Mouse (Mus musculus) frontal cortex, adult 2 months (tissue): ENCODE results near the gene Rps27l. TPM values are rescaled to one million over a fixed set of nuclear protein-coding genes. Genes with fewer than 3 reads are reported as not detected.

Experiments used
- DNase-seq, 2 experiments: peaks; one replicate each; pipeline ENCODE4 v3.0.0; 2022; ENCODE audit warnings: low spot score in 1 of 2; ENCODE audit errors: extremely low spot score in 1 of 2
- polyA plus RNA-seq: library from polyadenylated mRNA; depleted of rRNA; stranded (reverse); fragments of >200 nt; gene quantifications from 2 replicates; pipeline ENCODE4 v1.2.3, GENCODE M21; 2012

The Rps27l gene
- polyA plus RNA-seq, 1 experiment: 58.6 TPM

DNA sequence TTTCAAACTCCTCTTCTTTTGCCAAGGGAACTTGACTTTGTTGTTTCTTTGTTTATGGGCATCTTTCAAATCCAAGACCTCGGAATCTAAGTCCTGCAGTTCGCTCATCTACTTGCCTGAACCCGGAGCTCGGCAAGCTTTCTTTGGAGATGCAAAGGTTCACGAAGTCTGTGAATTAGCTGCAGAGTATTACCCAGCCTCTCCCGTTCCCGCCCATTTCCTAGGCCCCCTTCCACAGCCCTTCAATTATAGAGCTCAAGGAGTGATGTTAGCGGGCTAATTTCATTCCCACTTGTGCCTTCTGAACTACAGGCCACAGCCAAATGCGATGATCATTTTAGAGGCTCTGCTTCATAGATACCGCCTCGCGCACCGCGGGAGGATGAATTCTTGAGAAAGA, 25.9 kb upstream of the Rps27l start:
- DNase-seq: no peak

DNA sequence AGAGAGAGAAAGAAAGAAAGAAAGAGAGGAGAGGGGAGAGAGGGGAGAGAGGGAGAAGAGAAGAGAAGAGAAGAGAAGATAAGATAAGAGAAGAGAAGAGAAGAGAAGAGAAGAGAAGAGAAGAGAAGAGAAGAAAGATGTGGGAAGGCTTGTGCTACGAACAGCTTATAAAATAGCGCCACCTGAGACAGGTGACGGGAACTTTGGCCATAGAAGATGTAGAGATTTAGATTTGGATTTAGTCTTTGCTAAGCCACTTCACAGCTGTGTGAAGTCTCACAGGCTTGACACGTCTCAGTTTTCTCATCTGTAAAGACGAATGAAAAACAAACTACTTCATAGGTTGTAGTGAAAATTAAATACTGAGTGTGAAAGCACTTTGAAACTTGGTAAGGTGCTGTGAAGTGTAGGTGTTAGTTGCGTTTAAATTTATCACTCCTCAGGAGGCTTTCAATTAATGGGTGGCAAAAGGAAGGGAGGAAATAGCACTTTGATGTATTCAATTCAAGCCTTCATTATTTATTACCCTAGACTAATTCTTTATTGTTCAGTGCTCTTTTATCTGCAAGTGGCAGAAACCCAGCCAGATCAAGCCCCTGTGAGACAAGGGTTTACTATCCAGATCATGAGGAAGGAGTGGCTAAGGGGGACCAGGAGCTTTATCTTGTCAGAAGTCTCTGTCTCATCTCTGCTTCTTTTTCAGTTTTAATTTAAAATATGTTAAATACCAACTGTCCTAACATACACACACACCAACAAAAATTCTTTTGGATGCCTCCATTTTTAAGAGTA, 25.2 kb upstream of the Rps27l start:
- DNase-seq: no peak

DNA sequence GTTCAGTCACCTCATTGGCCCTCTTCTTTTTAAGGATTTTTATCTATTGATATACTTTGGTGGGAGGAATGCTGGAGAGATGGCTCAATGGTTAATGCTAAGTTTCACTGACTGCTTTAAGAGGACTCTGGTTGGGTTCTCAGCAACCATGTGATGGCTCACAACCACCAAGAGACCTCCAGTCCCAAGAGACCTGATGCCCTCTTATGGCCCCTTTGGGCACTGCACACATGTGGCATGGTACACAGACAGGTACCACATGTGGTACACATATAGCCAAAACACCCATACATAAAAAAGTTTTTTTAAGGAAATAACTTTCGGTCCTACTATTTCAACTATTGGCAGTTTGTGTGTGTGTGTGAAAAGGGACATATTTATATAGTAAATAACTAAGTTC, 23.8 kb upstream of the Rps27l start:
- no peak for DNase-seq

DNA sequence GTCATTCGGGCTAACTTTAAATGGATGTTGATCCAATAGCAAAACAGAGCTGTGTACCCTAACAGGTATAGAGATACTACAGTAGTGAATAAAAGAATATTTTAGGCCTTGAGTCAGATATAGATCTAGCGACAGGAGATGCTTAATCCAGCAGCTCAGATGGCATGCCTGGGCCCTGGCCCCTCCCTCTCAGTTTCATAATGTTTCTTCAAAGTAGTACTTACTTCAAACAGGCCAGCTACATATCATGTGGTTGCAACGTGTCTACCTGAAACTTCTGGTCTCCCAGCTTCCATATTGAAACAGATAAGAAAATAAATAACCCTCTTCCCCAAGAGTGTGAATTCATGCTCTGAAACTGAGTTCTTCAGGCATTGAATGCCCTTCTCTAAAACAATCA, 20.0 kb upstream of the Rps27l start:
- no peak for DNase-seq

DNA sequence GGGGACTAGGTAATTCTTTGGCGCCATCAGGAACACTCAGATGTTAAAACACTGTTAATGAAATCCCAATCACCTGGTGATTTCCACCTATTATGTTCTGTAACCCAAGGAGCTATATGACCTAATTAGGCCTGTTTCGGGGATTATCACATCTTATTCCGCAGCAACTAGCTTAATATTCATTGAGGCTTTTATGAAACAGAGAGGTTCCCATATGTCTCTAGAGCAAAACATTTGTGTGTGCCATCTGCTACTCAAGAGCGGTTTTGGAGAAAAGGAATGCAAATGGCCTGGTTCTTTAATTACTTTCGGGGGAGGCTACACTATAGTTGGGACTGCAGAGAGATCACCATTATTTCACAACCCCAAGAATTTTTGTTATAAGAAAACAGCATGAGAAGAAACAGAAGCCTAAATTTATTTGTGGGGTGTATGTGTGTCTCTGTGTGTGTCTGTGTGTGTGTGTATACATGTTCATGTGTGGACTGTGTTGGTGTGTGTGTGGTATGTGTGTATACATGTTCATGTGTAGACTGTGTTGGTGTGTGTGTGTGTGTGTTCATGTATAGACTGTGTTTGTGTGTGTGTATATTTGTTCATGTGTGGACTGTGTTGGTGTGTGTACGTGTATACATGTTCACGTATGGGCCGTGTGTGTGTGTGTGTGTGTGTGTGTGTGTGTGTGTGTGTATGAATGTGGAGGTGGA, 18.0 kb upstream of the Rps27l start:
- DNase-seq: peak in 1 of 2 experiments; percentile 50

DNA sequence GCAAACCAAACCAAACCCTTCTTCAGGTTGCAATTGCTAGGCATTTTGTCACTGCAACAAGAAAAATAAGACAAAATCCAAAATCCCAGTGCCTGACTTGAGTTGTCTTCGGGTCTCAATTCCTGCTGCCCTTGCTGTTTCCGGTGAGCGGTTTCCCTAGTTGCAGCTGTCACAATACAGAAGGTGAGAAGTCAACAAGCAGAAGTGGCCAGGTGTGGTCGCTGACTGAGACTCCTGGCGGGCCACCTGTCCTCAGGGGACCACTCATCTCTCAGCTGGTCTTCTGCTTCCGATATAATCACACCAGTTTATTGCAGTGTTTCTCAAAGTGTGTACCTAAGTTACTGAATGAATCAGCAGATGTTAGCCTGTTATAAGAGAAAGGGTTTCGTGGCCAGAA, 15.5 kb upstream of the Rps27l start:
- DNase-seq: no peak

DNA sequence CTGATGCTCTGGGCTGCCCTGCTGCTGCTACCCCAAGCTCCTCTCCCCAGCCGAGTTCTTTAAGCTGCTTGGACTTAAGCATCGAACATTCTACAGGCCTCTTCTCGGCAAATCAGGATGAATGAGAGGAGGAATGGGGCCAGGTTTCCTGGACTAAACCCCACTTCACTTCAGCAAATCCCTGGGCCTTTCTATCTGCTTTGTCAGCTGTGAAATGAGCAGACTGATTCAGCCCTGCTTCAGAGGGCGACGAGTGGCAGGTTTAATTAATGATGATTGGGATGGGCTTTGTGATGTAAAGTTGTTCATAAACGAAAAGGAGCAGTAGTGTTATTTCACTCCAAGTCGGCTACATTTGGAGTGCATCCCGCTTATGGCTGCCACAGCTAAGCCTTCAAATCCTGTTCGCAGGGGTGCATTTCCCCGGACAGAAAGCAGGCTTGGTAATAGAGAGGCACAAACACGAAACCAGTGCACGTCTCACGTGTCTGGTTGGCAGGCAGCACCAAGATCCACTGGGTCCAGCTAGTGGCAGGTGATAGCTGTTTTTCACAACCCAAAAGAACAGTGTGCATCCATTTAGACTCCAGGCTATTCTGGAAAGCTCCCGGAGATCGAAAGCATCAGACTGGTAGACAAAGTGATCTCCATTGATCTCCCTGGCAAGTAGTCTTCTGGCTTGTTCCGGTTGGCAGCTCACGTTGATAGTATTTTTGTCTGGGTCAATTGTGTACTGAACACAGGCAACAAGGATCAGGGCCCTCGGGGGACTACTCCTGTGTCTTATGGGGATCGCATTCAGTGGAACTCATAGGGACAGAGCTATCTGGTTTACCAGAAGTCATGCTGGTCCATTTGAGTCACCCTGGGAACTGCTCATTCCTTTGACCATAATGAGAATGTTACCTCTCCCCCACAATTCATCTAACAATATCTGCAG, 11.7 kb upstream of the Rps27l start:
- DNase-seq: no peak

DNA sequence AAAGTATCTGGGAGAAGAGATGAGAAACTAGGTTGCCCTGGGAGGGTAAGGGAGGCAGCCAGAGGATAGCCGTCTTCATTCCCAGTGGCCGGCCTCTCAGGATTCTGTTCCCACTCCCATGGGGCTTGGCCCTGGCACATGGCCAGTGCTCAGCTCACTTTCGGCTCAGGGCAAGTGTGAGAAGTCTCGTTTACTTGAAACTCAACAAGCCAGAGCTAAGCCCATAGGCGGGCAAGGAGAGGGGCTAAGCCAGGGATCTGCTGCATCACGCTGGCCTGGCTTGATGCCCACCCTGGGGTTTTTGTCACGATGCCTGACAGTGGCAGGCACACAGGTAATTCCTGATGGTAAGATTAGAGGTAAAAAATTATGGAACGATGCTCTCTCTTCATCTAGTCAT, 8.4 kb upstream of the Rps27l start:
- DNase-seq: no peak

DNA sequence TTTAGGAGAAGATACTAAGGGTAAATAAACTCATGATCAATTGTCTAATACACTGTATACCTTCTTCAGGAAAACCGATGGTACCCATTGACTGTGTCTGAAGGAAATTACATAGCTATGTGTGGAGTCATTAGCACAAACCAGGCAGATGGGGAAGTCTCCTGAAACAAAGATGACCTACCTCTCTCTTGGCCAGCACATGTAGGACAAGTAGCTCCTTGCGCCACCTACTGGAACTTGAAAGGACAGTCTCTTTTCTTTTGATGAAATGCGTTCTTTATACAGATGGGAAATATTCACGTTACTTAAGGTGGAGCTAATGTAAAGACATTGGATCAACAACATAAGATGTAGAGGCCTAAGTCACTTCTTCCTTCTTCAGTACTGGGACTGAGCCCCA, 7.0 kb upstream of the Rps27l start:
- peak in 1 of 2 experiments; percentile 78 for DNase-seq

DNA sequence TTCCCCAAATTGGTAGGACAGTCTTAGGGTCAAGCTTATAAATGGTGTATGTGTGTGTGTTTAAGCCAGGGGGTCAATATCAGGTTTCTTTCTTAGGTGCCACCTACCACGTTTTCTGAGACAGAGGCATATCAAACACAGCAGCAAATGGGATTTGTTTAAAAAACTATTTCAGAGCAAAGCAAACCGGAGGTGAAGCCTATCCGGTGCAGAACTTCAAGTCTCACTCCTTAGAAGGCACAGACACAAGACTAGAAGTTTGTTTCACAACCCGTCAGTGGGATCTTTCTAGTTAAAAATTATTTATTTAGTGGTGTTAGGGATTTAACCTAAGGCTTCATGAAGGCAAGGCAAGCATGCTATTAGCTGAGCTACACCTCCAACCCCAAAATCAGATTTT, 725 bp upstream of the Rps27l start:
- no peak for DNase-seq

DNA sequence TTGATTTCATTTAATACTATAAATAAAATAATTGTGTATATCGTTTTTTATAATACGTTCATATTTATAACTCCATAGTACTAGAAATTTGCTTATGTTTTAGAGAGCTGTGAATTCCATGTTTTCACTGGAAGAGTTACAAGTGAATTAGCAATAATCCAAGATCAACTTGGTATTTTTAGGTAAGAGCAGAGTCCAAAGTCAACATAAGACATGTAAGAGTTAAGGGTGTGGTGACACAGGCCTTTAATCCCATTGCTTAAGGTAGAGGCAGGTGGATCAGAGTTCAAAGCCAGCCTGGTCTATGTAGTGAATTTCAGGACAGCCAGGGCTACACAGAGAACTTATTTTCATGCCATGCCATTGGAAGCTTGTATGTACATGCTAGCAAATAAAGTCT, 2.6 kb downstream of the Rps27l start:
- DNase-seq: no peak

DNA sequence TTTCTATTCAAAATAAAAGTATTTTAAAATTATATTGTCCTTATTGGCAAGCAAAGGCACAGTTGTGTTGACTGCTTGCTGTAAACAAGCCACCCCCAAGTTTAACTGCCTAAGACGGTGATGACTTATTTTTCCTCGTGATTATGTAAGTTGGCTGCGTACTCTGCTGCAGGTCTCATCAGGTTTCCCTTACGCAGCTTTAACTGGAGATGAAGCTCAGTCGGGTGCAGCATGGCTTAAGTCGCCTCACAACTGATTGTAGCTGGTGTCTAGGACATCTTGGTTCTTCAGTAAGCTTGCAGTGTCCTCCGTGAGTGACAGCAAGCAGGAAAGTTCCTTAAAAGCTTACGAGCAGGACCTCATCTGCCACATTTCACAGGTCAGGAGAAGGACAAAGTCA, 6.4 kb downstream of the Rps27l start:
- DNase-seq: no peak

DNA sequence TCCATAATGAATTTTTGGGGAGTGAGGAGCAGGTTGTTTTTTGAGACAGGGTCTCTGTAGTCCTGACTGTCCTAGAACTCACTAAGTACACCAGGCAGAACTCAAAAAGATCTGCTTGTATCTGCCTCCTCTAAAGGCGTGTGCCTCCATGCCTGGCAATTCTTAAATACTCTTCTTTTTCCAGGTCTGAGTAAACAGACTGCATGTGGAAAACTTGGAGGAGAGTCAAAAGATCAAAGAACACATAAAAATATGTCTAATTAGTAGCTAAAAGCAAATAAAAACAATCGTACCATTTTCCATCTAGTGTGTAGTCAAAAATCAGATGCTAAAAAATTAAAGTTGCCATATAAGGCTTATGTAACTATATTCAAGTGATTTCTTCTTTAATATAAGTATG, 7.0 kb downstream of the Rps27l start:
- no peak for DNase-seq

DNA sequence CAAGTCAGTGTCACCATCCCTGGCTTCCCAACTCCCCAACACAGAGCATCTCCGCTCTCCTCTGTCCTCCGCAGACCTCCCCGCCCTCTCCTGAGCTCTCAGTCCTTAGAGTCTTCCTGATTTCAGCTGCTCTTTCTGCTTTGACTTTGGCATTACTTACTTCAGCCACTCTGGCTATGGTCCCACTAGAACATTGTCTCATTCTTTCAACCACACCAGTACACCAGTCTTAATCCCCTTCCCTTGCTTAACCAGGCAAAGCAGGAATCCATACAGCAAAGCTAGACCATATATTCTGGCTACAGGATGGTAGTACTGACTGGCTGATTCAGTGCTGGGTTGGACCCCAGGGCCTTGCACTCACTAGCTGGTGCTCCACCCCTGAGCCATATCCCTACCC, 11.6 kb downstream of the Rps27l start:
- no peak for DNase-seq

DNA sequence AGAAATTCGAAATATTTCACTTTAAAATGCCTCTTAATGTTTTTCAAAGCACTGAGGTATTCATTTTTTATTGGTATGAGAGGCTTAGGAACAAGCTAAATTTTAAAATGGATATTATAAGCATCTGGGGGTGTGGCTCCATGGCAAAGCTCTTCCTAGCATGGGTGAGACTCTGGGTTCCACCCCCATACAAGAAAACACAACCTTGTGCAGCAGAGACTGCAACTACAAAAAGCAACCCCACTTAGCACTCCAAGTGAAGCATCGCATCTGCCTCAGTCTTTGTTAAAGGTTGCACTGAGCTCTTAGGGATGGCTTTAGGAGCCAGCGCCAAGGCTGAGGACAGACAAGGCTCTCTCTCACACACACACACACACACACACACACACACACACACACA, 15.6 kb downstream of the Rps27l start:
- DNase-seq: peak in 1 of 2 experiments; percentile 35

DNA sequence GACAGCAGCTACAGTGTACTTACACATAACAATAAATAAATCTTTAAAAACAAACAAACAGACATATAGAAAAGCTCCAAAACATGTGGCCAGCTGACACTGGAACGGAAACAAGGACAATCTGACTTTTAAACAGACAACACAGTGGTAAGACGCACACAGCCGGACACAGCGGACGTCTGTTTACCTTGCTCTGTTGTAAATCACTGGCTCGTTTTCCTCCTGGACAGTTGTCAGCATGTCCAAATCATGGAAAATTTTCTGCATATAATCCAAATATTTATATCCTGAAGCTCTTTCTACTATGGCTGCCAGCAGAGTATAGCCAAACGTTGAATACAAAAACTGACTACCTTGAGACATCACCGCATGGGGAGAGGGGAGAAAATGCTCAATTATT, 21.6 kb downstream of the Rps27l start:
- no peak for DNase-seq

DNA sequence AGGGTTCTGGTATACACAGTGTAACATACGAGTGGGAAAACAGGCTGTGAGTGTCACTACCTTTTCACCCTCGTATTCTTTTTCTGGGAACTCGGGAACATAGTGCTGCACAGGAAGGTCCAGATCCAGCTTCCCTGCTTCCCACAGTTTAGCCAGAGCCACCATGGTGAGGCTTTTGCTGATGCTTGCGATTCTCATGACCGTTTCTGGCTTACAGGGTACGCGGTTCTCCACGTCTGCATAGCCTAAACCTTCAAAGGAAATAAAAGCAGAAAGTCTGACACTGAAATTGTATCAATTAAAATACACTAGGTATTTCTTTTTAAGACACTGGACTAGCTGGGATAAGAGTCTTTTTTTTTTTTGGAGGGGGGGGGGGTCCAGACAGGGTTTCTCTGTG, 25.2 kb downstream of the Rps27l start:
- DNase-seq: no peak

DNA sequence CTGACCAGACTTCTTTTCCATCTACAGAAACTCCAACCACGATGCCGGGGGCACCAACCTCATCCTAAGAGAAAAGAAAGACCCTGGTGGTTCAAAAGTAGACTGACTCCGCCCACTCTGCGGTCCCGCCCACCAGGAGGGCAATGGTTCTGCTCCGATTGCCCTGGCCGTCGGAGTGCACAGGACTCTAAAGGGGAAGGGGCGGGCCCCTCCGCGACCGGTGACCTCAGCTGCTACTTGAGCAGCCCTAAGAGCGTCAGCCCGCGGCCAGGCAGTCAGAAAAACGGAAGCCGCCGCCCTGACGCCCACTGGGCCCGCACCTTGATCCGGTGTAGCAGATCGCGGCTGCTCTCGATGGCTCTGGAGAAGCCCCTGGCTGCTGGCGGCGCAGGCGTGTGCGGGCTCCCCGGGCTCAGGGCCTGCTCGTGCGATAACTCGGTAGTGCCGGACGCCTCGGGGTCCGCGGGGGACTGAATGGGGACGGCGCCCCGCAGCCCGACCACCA, 28.9 kb downstream of the Rps27l start:
- DNase-seq: peak; percentile 32 to 57

DNA sequence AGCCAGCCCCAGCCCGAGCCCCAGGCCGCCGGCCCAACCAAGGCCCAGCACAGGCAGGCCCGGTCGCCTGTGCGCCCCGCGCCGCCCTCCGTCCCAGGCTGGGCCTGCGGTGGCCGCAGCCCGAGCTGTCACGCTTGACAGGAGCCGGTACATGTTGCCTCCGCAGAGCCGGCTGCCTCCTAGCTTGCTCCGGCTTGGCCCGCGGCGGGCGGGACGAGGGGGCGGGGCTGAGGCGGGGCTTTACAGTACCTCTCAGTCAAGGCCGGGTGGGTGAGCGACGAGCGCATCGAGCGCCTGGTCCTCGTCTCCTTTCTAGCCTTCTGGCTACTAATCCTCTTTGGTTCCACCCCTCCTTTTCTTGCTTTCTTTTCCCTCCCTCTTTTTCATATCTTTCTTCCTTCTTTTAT, 29.4 kb downstream of the Rps27l start, which contains the start of gene Lactb:
Lactb (minus strand) TSS at position 246 of the 407 bp plus-strand sequence.
- DNase-seq: peak; percentile 92 to 96

DNA sequence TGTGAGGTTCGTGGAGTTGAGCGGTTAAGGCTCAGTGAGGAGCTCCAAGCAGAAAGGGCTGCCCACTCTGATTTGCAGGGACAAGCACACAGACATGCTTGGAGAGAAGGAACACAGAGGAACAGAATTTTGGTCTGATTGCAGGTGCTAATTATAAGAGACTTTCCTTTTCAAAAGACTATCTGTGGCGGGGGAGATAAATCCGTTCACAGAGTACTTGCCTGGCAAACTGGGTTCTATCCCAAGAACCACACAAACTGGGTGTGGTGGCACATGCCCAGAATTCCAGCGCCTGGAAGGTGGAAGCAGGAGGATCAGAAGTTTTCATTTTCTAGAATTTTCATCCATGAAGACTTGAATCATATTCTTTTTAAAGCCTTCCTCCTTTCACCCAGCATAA, 31.2 kb downstream of the Rps27l start:
- DNase-seq: peak in 1 of 2 experiments; percentile 51

DNA sequence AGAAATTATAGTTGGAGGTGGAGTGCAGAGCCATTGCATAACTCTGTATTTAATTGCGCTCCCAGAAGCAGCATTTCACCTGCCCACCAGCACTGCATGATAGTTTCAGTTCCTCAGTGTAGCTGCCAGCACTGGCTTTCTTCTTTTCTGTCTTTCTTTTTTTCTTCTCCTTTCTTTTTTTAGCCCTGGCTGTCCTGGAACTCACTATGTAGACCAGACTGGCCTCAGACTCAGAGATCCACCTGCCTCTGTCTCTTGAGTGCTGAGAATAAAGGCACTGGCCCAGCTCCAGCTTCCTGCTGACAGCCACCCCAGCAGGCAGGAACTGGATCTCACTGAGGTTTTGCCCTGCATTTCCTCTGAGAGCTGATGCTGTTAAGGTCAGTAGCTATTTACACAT, 32.1 kb downstream of the Rps27l start:
- DNase-seq: peak; percentile 37 to 55
